Mouse (Mus musculus): Measurements from ENCODE around the gene Eif4e2.

Eif4e2 gene

DNA sequence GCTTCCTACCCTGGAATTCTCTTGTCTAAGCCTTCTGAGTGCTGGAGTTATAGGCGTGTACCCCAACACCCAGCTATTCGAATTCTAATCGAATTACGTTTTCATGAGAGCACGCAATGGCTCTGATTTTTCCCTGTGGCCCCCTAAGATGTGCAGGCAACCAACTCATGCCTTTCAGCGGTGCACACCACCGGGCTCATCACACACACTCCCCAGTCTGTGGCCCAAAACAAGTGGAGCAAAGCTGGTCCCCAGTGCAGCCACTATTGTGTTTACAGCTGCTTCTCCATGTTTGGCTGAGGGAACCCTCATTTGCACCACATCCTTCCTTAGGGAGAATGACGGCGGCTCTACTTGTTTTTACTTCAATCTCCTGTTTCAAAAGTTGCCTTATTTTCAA is 49.5 kb downstream of the Eif4e2 start:
- no peak for DNase-seq (ENCODE audit: low read depth)

DNA sequence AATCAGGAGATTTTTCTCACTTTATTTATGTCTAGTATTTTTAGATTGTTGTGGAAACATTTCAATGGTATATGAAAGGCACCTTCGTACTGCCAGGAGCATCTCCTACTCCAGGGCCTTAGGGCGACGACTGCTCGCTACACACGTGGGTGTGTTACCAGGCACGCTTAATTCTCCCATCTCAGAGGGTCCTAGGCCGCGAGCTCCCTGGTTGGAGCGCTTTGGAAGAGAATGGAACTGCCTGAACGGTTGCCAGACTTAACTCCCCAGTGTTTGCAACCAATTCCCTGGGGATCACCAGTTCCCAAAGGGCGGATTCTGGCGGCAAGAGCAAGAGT is 50.1 kb downstream of the Eif4e2 start:
- DNase-seq (ENCODE audit: low read depth), result no peak

DNA sequence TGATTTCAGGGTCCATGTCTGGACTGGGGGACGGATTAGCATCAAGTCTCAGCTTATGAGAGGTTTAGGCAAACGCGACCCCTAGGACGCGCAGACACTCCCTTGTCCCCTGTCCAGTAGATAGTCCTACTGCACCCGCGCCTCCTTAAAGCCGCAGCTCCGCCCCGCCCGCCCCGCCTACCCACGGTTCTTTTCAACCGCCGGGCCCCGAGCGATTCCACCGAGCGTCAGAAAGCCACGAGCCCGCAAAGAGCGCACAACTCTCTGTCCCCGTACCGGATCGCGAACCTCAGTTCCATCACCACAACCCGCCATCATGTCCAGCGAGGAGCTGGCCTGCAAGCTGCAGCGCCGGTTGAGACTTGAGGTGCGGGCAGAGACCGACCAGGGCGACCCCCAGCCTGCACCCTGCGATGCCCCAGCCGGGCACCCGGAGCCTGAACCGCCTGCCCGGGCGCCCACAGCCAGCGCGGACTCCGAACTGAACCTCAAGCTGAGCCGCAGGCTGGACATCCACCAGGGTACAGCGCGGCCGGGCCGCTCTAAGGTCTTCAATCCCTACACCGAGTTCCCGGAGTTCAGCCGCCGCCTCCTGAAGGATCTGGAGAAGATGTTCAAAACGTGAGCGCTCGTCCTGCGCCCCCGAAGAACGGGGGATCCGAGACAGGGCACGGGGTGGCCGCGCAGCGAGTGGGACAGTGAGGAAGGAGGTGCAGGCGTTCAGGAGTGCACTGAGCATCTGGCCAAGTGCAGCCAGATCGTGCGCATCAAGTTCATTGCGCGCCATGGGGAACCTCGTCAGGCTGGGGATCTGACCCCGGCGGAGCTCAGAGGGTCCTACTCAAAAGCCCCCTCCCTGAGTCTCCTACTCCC is 50.7 kb downstream of the Eif4e2 start, which contains the start of gene Efhd1:
Efhd1 (plus strand) TSS at position 230 of the 873 bp plus-strand sequence.
- no peak for DNase-seq (ENCODE audit: low read depth)

- no peak for DNase-seq (ENCODE audit: low read depth)
Measured at GRCm38 (mm10) chr1:87265200-87265599, 51.5 kb downstream of the Eif4e2 start.

- no peak for DNase-seq (ENCODE audit: low read depth)
Measured at GRCm38 (mm10) chr1:87266296-87267090, 52.8 kb downstream of the Eif4e2 start.

GRCm38 (mm10) chr1:87270204-87270603 is 56.5 kb downstream of the Eif4e2 start:
- no peak for DNase-seq (ENCODE audit: low read depth)

DNA sequence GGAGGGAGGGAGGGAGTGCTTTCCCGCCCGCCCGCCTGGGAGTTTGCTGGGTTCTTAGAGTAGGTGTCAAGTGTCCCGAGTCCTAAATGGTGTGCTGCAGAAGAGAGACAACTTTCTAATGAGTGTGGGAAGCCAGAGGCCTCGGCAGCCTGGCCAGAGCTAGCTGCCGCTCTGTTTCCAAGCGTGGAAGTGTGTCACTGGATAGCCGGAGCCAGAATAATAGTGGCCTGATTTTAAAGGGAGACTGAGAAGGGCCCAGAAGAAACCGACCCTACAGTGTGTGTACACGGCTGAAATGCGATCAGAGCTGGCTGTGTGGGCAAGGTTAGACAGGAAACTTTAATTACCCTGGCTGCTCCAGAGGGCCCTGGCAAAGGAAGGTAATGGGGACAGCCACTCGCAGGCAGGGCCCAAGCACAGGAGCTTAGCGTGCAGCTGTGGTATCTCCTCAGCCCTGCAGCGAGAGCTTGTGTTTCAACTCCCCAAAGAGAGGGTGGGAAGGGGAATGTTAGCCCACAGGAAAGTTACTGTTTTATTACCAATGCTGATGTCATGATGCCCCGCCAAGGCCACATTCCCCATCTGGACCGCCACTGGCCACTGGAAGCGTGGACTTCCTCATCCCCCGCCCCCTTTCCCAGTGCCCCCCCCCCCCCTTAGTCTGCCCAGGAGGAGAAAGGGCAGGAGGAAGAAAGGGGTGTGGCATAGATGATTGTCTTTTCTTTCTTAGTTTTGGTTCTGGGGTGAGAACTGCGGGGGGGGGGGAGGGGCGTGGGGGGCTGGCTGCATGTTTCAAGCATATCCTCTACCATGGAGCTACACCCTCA is 57.1 kb downstream of the Eif4e2 start:
- no peak for DNase-seq (ENCODE audit: low read depth)

- DNase-seq (ENCODE audit: low read depth), result no peak
Measured at GRCm38 (mm10) chr1:87271596-87271995, 57.9 kb downstream of the Eif4e2 start.

DNA sequence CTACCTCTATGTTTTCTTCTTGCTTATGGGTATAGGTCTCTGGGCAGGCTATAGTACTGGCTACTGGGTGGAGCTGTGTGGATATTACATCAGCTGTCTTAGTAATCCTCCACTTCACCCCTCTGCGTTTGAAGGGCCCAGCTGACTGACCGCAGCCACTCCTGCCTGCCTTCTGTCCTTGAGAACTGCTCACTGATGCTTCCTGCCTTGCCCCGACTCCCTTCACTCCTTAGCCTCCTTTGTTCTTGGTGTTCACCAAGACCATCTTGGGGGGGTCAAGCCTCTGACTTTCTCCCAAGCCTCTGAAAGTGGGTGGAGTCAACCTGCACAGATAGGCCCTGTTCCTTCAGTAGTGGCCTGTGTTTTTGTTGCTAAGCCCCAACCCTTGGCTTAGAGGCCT is 58.7 kb downstream of the Eif4e2 start:
- DNase-seq (ENCODE audit: low read depth), result no peak

- DNase-seq (ENCODE audit: low read depth), result no peak
Measured at GRCm38 (mm10) chr1:87273514-87273942, 59.8 kb downstream of the Eif4e2 start.

- no peak for DNase-seq (ENCODE audit: low read depth)
Measured at GRCm38 (mm10) chr1:87274134-87274533, 60.4 kb downstream of the Eif4e2 start.

DNA sequence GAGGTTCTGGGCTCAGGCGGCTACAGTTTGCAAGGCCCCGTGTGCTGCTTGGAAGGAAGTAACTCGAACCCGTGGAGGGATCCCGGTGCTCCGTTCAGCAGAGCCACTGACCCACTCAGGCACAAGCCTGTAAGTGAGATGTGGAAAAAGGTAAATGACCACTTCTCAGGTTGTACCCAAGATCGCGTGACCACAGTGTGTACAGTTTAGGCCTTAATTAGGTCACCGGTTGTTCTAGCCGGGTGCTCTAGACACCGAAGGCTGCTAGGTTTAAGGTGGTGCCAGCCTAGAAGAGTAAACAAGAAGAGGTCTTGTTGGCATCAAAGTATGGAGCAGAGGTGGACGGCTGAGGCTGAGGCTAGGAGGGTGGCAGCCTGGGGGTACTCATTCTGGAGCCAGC is 61.4 kb downstream of the Eif4e2 start:
- DNase-seq (ENCODE audit: low read depth), result no peak

GRCm38 (mm10) chr1:87276056-87276455 is 62.3 kb downstream of the Eif4e2 start:
- no peak for DNase-seq (ENCODE audit: low read depth)

DNA sequence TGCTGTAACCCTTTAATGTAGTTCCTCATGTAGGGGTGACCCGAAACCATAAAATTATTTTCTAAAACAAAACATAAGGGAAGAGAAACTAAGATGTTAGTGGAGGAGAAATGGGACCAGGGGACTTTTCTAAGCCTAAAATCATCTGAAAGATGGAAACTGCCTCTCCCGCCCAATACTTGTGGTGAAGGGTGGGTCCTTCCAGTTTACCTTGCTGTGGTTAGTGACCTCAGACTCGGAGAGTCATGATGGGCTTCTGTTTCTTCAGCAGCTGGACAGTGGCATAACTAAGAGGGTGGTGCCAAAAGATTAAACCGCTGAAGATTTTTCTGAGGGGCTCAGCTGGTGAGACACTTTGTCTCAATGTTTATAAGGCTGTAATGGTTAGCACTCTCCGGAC is 66.6 kb downstream of the Eif4e2 start:
- no peak for DNase-seq (ENCODE audit: low read depth)

DNA sequence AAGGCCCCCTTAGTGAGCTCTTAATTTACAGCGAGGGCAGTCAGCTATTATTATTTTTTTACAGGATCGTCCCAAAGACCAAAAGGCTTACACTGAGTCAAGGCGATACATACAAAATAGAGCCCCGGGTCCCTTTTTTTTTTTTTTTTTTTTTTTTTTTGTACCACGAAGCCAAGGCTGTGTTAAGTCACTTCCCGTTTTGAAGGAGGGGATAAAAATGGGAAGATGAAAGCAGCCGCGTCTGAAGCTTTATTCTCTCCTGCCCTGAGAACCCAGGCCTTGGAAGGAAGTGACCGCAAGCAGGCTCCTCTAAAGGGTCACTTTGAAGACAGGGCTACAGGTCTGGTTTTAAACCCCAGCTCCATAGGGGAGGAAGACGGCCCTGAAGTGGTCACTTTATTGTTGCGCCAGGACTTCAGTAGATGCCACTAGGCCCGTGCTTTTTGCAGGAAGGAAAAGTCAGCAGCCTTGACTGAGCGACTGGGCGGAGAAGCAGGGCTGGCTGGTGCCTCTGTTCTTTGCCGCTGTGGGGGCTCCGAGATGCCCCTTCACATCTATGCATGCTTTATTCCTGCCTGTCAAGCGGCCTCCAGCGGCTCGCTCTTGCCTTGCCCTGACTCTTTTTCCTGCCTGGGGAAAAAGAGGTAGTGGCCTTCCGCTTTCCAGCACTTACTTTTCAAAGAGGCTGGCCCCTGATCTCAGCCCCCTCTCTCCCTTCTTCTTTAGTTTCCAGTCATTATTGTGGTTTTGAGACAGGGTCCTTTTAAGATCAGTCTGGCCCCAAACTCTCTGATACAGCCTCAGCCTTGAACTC is 68.1 kb downstream of the Eif4e2 start:
- no peak for DNase-seq (ENCODE audit: low read depth)

- DNase-seq (ENCODE audit: low read depth), result no peak
Measured at GRCm38 (mm10) chr1:87282413-87282788, 68.7 kb downstream of the Eif4e2 start.

DNA sequence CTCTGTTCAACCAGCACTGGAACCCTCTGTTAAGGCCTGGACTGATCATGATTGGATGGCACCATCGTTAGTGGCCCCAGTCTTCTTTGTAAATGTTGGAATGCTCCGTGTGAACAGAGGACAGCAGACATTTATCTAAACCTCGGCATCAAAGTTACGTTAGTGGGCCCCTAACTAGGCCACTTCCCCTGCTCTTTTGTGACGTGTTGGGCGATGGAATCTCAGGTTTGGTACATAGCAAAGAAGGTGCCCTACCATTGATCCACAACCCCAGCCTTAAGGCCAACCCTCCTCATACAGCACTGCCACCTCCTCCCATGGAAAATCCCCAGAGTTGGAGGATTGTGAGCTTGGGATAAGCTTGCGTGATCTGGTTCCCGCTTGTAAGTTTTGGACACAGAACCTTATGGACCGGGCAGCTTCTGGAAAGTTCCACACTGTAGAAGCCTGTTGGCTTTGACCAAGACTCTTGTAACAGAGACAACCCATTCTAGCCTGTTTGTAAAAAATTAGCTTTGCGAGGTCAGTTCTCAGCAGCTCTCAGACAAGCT is 69.8 kb downstream of the Eif4e2 start:
- DNase-seq (ENCODE audit: low read depth), result no peak

DNA sequence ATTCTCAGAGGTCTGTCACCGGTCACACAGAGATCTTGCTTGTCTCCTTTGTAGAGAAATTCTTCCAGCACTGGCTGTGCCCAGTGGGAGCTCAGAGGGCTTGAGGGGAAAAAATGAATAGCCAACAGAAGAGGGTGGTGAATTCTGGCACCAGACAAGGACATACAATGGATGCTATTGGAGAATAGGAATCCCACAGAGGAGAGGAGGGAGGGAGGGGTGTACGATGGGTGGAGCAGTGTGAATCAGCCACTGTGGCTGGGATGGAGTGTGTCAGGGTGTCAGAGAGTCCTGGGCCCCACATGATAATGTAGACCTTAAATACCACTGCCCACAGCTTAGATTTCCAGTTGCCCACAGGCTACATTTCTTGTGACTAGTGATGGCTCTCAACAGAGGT is 73.4 kb downstream of the Eif4e2 start:
- no peak for DNase-seq (ENCODE audit: low read depth)
